13 mouse cellular contexts compared by ENCODE assay signal in the genomic region with DNA sequence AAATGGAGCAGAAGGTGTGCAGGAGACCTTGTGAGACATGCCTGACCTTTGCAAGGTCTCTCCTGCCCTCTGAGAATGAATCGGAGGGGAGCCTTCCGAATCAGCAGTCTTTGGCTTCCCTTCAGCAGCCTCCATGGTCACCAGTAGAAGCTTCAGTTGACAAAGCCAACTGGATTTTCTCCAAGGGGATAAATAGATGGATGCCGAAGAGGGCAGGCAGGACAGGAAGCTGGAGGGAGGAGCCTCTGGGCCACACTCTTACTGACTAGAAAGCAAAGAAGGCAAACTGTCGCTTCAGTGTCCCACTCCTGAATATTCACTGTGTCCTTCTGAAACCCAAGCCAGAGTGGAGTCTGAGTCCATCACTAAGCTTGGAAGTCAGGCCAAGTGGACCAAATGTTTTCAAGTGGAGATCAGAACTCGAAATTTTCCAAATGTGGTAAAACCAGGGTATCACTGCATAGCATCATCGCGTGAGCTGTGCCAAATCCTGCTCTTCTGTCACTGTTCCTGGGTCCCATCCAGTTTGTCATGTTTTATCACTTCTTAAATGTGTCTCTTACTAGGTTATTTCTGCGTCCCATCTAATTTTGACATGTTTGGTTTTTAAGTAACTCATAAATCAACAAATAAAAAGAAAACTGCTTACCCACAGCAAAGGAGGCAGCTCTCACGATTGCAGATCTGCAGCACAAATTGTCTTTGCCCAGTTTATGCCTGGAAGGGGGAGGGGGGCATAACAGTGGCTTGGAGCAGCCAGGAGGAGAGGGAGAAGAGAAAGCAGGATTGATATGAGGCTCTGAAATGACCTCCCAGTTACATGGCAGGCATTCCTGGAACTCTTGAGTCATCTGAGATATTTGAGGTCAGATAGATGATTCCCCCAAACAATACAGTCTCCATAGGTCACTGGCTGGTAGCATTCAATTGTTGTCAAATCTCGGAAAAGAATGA.
DNase-seq lines count a peak whose midpoint lies in the region; ATAC-seq and TF ChIP-seq lines count a peak whose summit lies in the region.
"Had no signal": no experiment of that assay in that cellular context is flagged by ENCODE, and none has a peak within 500 bp of the region (broad histone marks: within the 10 kb centered on the region; RNA-seq: fewer than 3 reads in every experiment).

No protein-coding gene starts in this region.

- H3K4me1 ChIP-seq in hindbrain, postnatal 0 days (ENCODE audit: insufficient read depth, low read length) = no peaks in the 10 kb centered on the region
- H3K4me1 ChIP-seq in hindbrain, embryonic 13.5 days (replicated peaks) = no peaks in the 10 kb centered on the region
- H3K4me1 ChIP-seq: embryonic facial prominence, embryonic 12.5 days; limb, embryonic 10.5 days had no signal

- no peaks in the 10 kb centered on the region for H3K36me3 ChIP-seq in hindbrain, postnatal 0 days (ENCODE audit: insufficient read depth, low read length)
- peaks cover 6% of the 10 kb centered on the region; the same call in 1 of the 2 replicates for H3K36me3 ChIP-seq in hindbrain, embryonic 13.5 days

- no peak overlapping the region for H3K27ac ChIP-seq in hindbrain, postnatal 0 days
- no peak overlapping the region for H3K27ac ChIP-seq in hindbrain, embryonic 13.5 days
- H3K27ac ChIP-seq: embryonic facial prominence, embryonic 12.5 days; limb, embryonic 10.5 days had no signal

- H3K9me3 ChIP-seq in hindbrain, postnatal 0 days (ENCODE audit: low read length) = no peaks in the 10 kb centered on the region
- H3K9me3 ChIP-seq in hindbrain, embryonic 13.5 days = no peaks in the 10 kb centered on the region
- H3K9me3 ChIP-seq: embryonic facial prominence, embryonic 12.5 days; limb, embryonic 10.5 days had no signal

- intact Hi-C loops in left cerebral cortex, postnatal 36 days (cut with DNase I) = no loop called here

- 66% methylated on average over 10 of the region's 10 CpGs for WGBS in hindbrain, postnatal 0 days
- WGBS in hindbrain, embryonic 13.5 days = 84% methylated on average over 10 of the region's 10 CpGs

- H3K9ac ChIP-seq in hindbrain, postnatal 0 days (replicated peaks; ENCODE audit: low read length) = no peak overlapping the region
- no peak overlapping the region for H3K9ac ChIP-seq in hindbrain, embryonic 13.5 days
- H3K9ac ChIP-seq: embryonic facial prominence, embryonic 12.5 days; liver, postnatal 0 days had no signal

- H3K4me3 ChIP-seq in hindbrain, postnatal 0 days (ENCODE audit: low read length) = no peak overlapping the region
- no peak overlapping the region for H3K4me3 ChIP-seq in hindbrain, embryonic 13.5 days
- H3K4me3 ChIP-seq: embryonic facial prominence, embryonic 12.5 days; limb, embryonic 10.5 days had no signal

- no peak for TF ChIP-seq CTCF in hindbrain, postnatal 0 days (IDR thresholded peaks at IDR 0.05; ENCODE audit: low read depth)

- ATAC-seq in hindbrain, postnatal 0 days = 0 out of 2 replicates have a peak, but pooled peaks have one; percentile 38
- no peak for ATAC-seq in hindbrain, embryonic 13.5 days (ENCODE audit: low FRiP score)
- ATAC-seq: liver, postnatal 0 days had no signal

- H3K4me2 ChIP-seq in hindbrain, postnatal 0 days (ENCODE audit: low read depth, low read length) = no peak overlapping the region
- no peak overlapping the region for H3K4me2 ChIP-seq in hindbrain, embryonic 13.5 days
- H3K4me2 ChIP-seq: embryonic facial prominence, embryonic 12.5 days had no signal

- no peaks in the 10 kb centered on the region for H3K27me3 ChIP-seq in hindbrain, postnatal 0 days (ENCODE audit: insufficient read depth, low read length)
- H3K27me3 ChIP-seq in hindbrain, embryonic 13.5 days = no peaks in the 10 kb centered on the region
- H3K27me3 ChIP-seq: embryonic facial prominence, embryonic 12.5 days had no signal

- peak; percentile 74 for DNase-seq in hindbrain, postnatal 0 days (ENCODE audit: low spot score)
- peak; percentile 87 for DNase-seq in Muller cell, postnatal 12 days (ENCODE audit: inconsistent ontology term)
- DNase-seq in adrenal gland, postnatal 14 days = peak; percentile 27
- peak; percentile 23 to 26 for DNase-seq in cerebellum, postnatal 36 days
- no peak for DNase-seq in frontal cortex, postnatal 25 days (ENCODE audit: low spot score in 2 of 2)
- DNase-seq in left cerebral cortex, postnatal 36 days (ENCODE audit: low spot score in 2 of 2) = no peak
- DNase-seq: gastrocnemius, postnatal 10 days; kidney, adult 11 months; layer of hippocampus, adult 9-11 months; liver, postnatal 0 days had no signal

Comparison
In these comparisons a context has a peak if more than half of its experiments do, and no peak if none do; other contexts are left out.
1. DNase-seq: peak in hindbrain, postnatal 0 days (single experiment), Muller cell, postnatal 12 days (single experiment), adrenal gland, postnatal 14 days (single experiment) and cerebellum, postnatal 36 days (2 of 2); none in frontal cortex, postnatal 25 days (0 of 2) and left cerebral cortex, postnatal 36 days (0 of 2).